Mouse (Mus musculus): ENCODE data around the gene Gm44502.

- TF ChIP-seq TCF12 (IDR thresholded peaks at IDR 0.05; ENCODE audit: insufficient read depth, poor library complexity, severe bottlenecking) (no peak), MAX (IDR thresholded peaks at IDR 0.05; ENCODE audit: low read depth) (no peak), TCF3 (IDR thresholded peaks at IDR 0.05; ENCODE audit: insufficient read length, low read depth) (no peak), MYOD1 (IDR thresholded peaks at IDR 0.05; ENCODE audit: control insufficient read depth in 1 of 3, insufficient read length in 2 of 3, low read depth in 2 of 3) (no peak), MYOG (IDR thresholded peaks at IDR 0.05; ENCODE audit: control insufficient read depth in 1 of 3, insufficient read depth in 1 of 3, insufficient read length in 2 of 3, low read depth in 2 of 3) (no peak), POLR2A (IDR thresholded peaks at IDR 0.05; ENCODE audit: insufficient read length, low read depth) (no peak), SRF (IDR thresholded peaks at IDR 0.05; ENCODE audit: control insufficient read depth, insufficient read length, low read depth) (no peak)
These were observed 57.0 kb downstream of the Gm44502 start for GRCm38 (mm10) chr15:89372536-89372935.
